Mouse (Mus musculus): ENCODE data around the gene Cldn14.

- TF ChIP-seq CTCF (IDR thresholded peaks at IDR 0.05; ENCODE audit: extremely low read depth, insufficient read depth, low read length) (no peak), POLR2A (IDR thresholded peaks at IDR 0.05; ENCODE audit: extremely low read depth, insufficient read depth, low read length) (no peak)
Measured at GRCm38 (mm10) chr16:93981190-93981841, 27.3 kb downstream of the Cldn14 start.

Measured in cortical plate, adult 2 months (tissue).